11 mouse cellular contexts compared by ENCODE assay signal in the genomic region with DNA sequence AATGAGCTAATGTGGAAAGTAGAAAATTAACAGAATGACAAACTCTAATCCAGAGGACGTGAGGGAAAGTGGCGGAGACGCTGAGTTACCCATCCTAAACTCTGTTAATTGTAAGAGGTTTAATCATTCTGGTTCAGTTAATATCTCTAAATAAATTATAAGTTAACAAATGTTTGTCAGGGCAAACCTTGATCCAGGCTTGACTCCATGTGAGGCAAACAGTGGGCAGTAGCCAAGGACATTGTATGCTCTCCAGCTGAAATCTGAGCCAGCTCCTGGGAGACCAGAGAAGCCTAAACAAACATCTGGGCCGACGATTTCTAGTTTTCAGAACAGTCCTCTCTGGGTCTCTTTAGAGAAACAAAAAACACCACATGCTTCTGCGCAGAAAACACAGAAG. TPM values are rescaled to one million over a fixed set of nuclear protein-coding genes. Genes with fewer than 3 reads are reported as not detected.
DNase-seq lines count a peak whose midpoint lies in the region; TF ChIP-seq lines count a peak whose summit lies in the region.
"Had no signal": no experiment of that assay in that cellular context is flagged by ENCODE, and none has a peak within 500 bp of the region (broad histone marks: within the 10 kb centered on the region; RNA-seq: fewer than 3 reads in every experiment).

No protein-coding gene starts in this region.

- no peaks in the 10 kb centered on the region for H3K36me3 ChIP-seq in kidney, adult 2 months (ENCODE audit: control insufficient read depth, insufficient read depth, low read length)
- H3K36me3 ChIP-seq: forebrain, embryonic 12.5 days had no signal

- no peaks in the 10 kb centered on the region for H3K27me3 ChIP-seq in kidney, adult 2 months (replicated peaks; ENCODE audit: control insufficient read depth, insufficient read depth, low read length)
- H3K27me3 ChIP-seq: forebrain, embryonic 12.5 days had no signal

- H3K4me3 ChIP-seq in kidney, adult 2 months (ENCODE audit: insufficient read depth, low read depth, low read length): no peak overlapping the region
- H3K4me3 ChIP-seq: forebrain, embryonic 12.5 days had no signal

- no peak for TF ChIP-seq CTCF in kidney, adult 2 months (conservative IDR thresholded peaks at IDR 0.05; ENCODE audit: insufficient read depth, insufficient read length, low read depth, low read length)

- 0 out of 2 replicates have a peak, but pooled peaks cover 3% of the 10 kb centered on the region for H3K4me1 ChIP-seq in kidney, adult 2 months (ENCODE audit: control insufficient read depth, insufficient read depth, low read length)
- H3K4me1 ChIP-seq: forebrain, embryonic 12.5 days had no signal

- peak; percentile 24 for DNase-seq in adrenal gland, adult 2 months
- no peak for DNase-seq in adrenal gland, postnatal 25 days
- peak; percentile 66 for DNase-seq in kidney, adult 2 months
- DNase-seq in kidney, adult 18-20 months: no peak
- DNase-seq in fibroblast of lung, adult 2 months (ENCODE audit: low read depth): peak; percentile 12
- DNase-seq in kidney, postnatal 36 days: peak; percentile 22
- DNase-seq in layer of hippocampus, adult 8-10 months (ENCODE audit: low spot score in 2 of 2): no peak
- no peak for DNase-seq in layer of hippocampus, adult 9-10 months (ENCODE audit: low spot score)
- DNase-seq: cerebellum, postnatal 14 days; layer of hippocampus, adult 9-11 months had no signal

- no peak for TF ChIP-seq POLR2A in kidney, adult 2 months (IDR thresholded peaks at IDR 0.05; ENCODE audit: low read depth, low read length)

- peak overlapping the region; percentile 76; the same call in 1 of the 2 replicates for H3K27ac ChIP-seq in kidney, adult 2 months (ENCODE audit: insufficient read depth, low read depth, low read length)
- H3K27ac ChIP-seq: forebrain, embryonic 12.5 days had no signal

- 23% methylated on average over 6 of the region's 6 CpGs for WGBS in kidney, adult 2 months

RNA-seq across cellular contexts. Expression of gene Dnajc1, which starts 49.2 kb away (rescaled TPM):
- total RNA-seq in adrenal gland, adult 2 months (2021): 10 to 100 TPM; 32.1 to 39.7 TPM
- 76.4 and 94.4 TPM in 2 replicates for polyA plus RNA-seq in adrenal gland, adult 2 months (2012; rRNA removed)
- 33.9 and 45.4 TPM in 2 replicates for total RNA-seq in adrenal gland, postnatal 25 days (2021)
- 10.8 TPM in 2 replicates for polyA plus RNA-seq in kidney, adult 2 months (2012; rRNA removed)
- total RNA-seq in layer of hippocampus, adult 8-10 months (2022): 10 to 100 TPM; 23.7 to 31.3 (median 26.0) TPM

Comparison
In these comparisons a context has a peak if more than half of its experiments do, and no peak if none do; other contexts are left out.
1. DNase-seq: peak in adrenal gland, adult 2 months (single experiment), kidney, adult 2 months (single experiment), fibroblast of lung, adult 2 months (single experiment) and kidney, postnatal 36 days (2 of 2); none in adrenal gland, postnatal 25 days (single experiment), kidney, adult 18-20 months (single experiment), layer of hippocampus, adult 8-10 months (0 of 2) and layer of hippocampus, adult 9-10 months (single experiment).